Mouse (Mus musculus) layer of hippocampus, adult 18-20 months (tissue): ENCODE results near the gene Mamstr. TPM values are rescaled to one million over a fixed set of nuclear protein-coding genes. Genes with fewer than 3 reads are reported as not detected.

Experiments
- DNase-seq, 2 experiments: peaks; one replicate each; pipeline ENCODE4 v3.0.0; 2022; ENCODE audit warnings: low spot score in 2 of 2
- total RNA-seq, 2 experiments: library from RNA; stranded (reverse); gene quantifications; 2 replicates each; pipeline ENCODE4 v1.2.3; 2021

Mamstr gene
- total RNA-seq, 2 experiments from 2014 or later = 1.1 to 2.3 TPM

- DNase-seq = peak; percentile 72 to 82
Measured at GRCm38 (mm10) chr7:45628364-45629294, 11.1 kb upstream of the Mamstr start.

- no peak for DNase-seq
Measured at GRCm38 (mm10) chr7:45630064-45630907, 9.5 kb upstream of the Mamstr start.

GRCm38 (mm10) chr7:45632499-45632898 lies 7.3 kb upstream of the Mamstr start:
- DNase-seq = no peak

GRCm38 (mm10) chr7:45634946-45635681 lies 4.7 kb upstream of the Mamstr start:
- DNase-seq = no peak

- no peak for DNase-seq
Measured at GRCm38 (mm10) chr7:45635711-45636688, 3.8 kb upstream of the Mamstr start.

- no peak for DNase-seq
Measured at GRCm38 (mm10) chr7:45637710-45638109, 2.1 kb upstream of the Mamstr start.

- peak; percentile 94 to 98 for DNase-seq
Measured at GRCm38 (mm10) chr7:45638623-45639401, 965 bp upstream of the Mamstr start.

- no peak for DNase-seq
Measured at GRCm38 (mm10) chr7:45640191-45640957, 597 bp downstream of the Mamstr start.

- DNase-seq = no peak
Measured at GRCm38 (mm10) chr7:45641391-45642040, 1.7 kb downstream of the Mamstr start.

GRCm38 (mm10) chr7:45642083-45642482 lies 2.3 kb downstream of the Mamstr start:
- DNase-seq = no peak

- no peak for DNase-seq
Measured at GRCm38 (mm10) chr7:45642503-45643255, 2.9 kb downstream of the Mamstr start.

- peak; percentile 85 to 94 for DNase-seq
Measured at GRCm38 (mm10) chr7:45643441-45644178, 3.8 kb downstream of the Mamstr start.

GRCm38 (mm10) chr7:45644183-45644582 lies 4.4 kb downstream of the Mamstr start:
- peak; percentile 50 to 67 for DNase-seq

GRCm38 (mm10) chr7:45644872-45645590 lies 5.3 kb downstream of the Mamstr start:
- no peak for DNase-seq

GRCm38 (mm10) chr7:45645591-45645971 lies 5.8 kb downstream of the Mamstr start:
- no peak for DNase-seq

- DNase-seq = no peak
Measured at GRCm38 (mm10) chr7:45646671-45647070, 6.9 kb downstream of the Mamstr start.
